ENCODE assay signal across 21 mouse cellular contexts in the genomic region with DNA sequence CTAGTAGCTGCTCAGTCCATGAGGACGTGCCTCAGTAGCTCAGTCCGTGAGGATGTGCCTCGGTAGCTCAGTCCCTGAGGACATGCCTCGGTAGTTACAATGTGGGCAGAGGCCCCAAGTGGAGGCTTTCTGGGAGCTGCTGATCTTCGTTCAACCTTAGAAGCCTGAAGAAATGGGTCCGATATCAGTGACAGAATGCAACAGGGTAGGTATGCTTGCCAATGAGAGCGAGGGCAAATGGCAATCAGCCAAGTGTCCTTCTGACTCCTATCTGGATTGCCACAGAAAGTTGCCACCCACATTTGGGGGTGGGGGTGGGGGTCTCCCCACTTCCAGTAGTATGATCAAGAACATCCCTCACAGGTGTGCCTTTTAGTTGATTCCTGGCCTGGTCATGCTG. TPM values are rescaled to one million over a fixed set of nuclear protein-coding genes. Genes with fewer than 3 reads are reported as not detected.
DNase-seq lines count a peak whose midpoint lies in the region; ATAC-seq and TF ChIP-seq lines count a peak whose summit lies in the region.
"Had no signal": no experiment of that assay in that cellular context is flagged by ENCODE, and none has a peak within 500 bp of the region (broad histone marks: within the 10 kb centered on the region; RNA-seq: fewer than 3 reads in every experiment).

No protein-coding gene starts in this region.

- H3K9ac ChIP-seq in liver, embryonic 14.5 days (replicated peaks): no peak overlapping the region
- no peak overlapping the region for H3K9ac ChIP-seq in liver, embryonic 12.5 days
- H3K9ac ChIP-seq in stomach, postnatal 0 days (ENCODE audit: low read length): no peak overlapping the region
- H3K9ac ChIP-seq: embryonic facial prominence, embryonic 12.5 days; forebrain, postnatal 0 days; heart, embryonic 15.5 days; limb, embryonic 13.5 days; lung, embryonic 15.5 days; midbrain, embryonic 12.5 days; neural tube, embryonic 12.5 days had no signal

- H3K36me3 ChIP-seq in liver, embryonic 14.5 days (replicated peaks; ENCODE audit: control insufficient read depth, insufficient read depth, low read depth): peaks cover 7% of the 10 kb centered on the region; the same call in 1 of the 2 replicates
- H3K36me3 ChIP-seq in liver, embryonic 12.5 days: peaks cover 31% of the 10 kb centered on the region
- peaks cover 2% of the 10 kb centered on the region; the same call in 1 of the 2 replicates for H3K36me3 ChIP-seq in stomach, postnatal 0 days (ENCODE audit: control insufficient read depth, insufficient read depth, low read length)

- no peaks in the 10 kb centered on the region for H3K27me3 ChIP-seq in liver, embryonic 14.5 days (ENCODE audit: control insufficient read depth, insufficient read depth, low read length)
- H3K27me3 ChIP-seq in liver, embryonic 12.5 days (replicated peaks): no peaks in the 10 kb centered on the region
- no peaks in the 10 kb centered on the region for H3K27me3 ChIP-seq in stomach, postnatal 0 days (ENCODE audit: control insufficient read depth, insufficient read depth, low read length)
- H3K27me3 ChIP-seq: embryonic facial prominence, embryonic 12.5 days; heart, embryonic 15.5 days; limb, embryonic 13.5 days; lung, embryonic 15.5 days; midbrain, embryonic 12.5 days; neural tube, embryonic 12.5 days had no signal

- no peak overlapping the region for H3K4me2 ChIP-seq in liver, embryonic 14.5 days (ENCODE audit: low read depth)
- no peak overlapping the region for H3K4me2 ChIP-seq in liver, embryonic 12.5 days
- H3K4me2 ChIP-seq in stomach, postnatal 0 days (replicated peaks; ENCODE audit: low read depth): no peak overlapping the region
- H3K4me2 ChIP-seq: embryonic facial prominence, embryonic 12.5 days; heart, embryonic 15.5 days; limb, embryonic 13.5 days; lung, embryonic 15.5 days; midbrain, embryonic 12.5 days; neural tube, embryonic 12.5 days had no signal

- ATAC-seq in liver, embryonic 14.5 days (ENCODE audit: insufficient read depth): peak; percentile 39; the same call in 1 of the 2 replicates
- ATAC-seq in liver, embryonic 12.5 days: no peak
- peak; percentile 25; the same call in 1 of the 2 replicates for ATAC-seq in common myeloid progenitor, adult 5-6 weeks (replicated peaks; ENCODE audit: low read depth, poor library complexity, severe bottlenecking)
- ATAC-seq in stomach, postnatal 0 days (ENCODE audit: low FRiP score, low TSS enrichment): 0 out of 2 replicates have a peak, but pooled peaks have one; percentile 35
- ATAC-seq: forebrain, postnatal 0 days; hindbrain, postnatal 0 days; intestine, postnatal 0 days had no signal

- no peak for DNase-seq in liver, embryonic 14.5 days (ENCODE audit: low read depth in 3 of 3, low spot score in 3 of 3)
- DNase-seq in MN1 (ENCODE audit: low spot score): peak; percentile 6
- DNase-seq in stomach, postnatal 0 days (ENCODE audit: low spot score): no peak
- no peak for DNase-seq in thymus, postnatal 14 days
- DNase-seq in frontal cortex, postnatal 14 days (ENCODE audit: low spot score in 2 of 2): no peak
- DNase-seq: cerebellum, adult 9-10 months; forebrain, postnatal 0 days; gastrocnemius, adult 2 months; heart, adult 18-20 months; lung, postnatal 4 days; thymus, postnatal 36 days had no signal

- no peaks in the 10 kb centered on the region for H3K9me3 ChIP-seq in liver, embryonic 14.5 days (ENCODE audit: control insufficient read depth, low read length)
- no peaks in the 10 kb centered on the region for H3K9me3 ChIP-seq in liver, embryonic 12.5 days (replicated peaks)
- no peaks in the 10 kb centered on the region for H3K9me3 ChIP-seq in stomach, postnatal 0 days (ENCODE audit: control insufficient read depth, low read length)
- H3K9me3 ChIP-seq: embryonic facial prominence, embryonic 12.5 days; heart, embryonic 15.5 days; limb, embryonic 13.5 days; lung, embryonic 15.5 days; midbrain, embryonic 12.5 days; neural tube, embryonic 12.5 days had no signal

- no peak for TF ChIP-seq CTCF in liver, embryonic 14.5 days (IDR thresholded peaks at IDR 0.05; ENCODE audit: low read depth)
- no peak for TF ChIP-seq CTCF in stomach, postnatal 0 days (IDR thresholded peaks at IDR 0.05; ENCODE audit: low read depth)

- no peak overlapping the region for H3K27ac ChIP-seq in liver, embryonic 14.5 days
- H3K27ac ChIP-seq in liver, embryonic 12.5 days: no peak overlapping the region
- H3K27ac ChIP-seq in stomach, postnatal 0 days (replicated peaks): peak overlapping the region; percentile 30; the same call in 1 of the 2 replicates
- H3K27ac ChIP-seq: embryonic facial prominence, embryonic 12.5 days; gastrocnemius, adult 2 months; heart, embryonic 15.5 days; hindbrain, postnatal 0 days; limb, embryonic 13.5 days; lung, embryonic 15.5 days; midbrain, embryonic 12.5 days; neural tube, embryonic 12.5 days had no signal

- no peak overlapping the region for H3K4me3 ChIP-seq in liver, embryonic 14.5 days (ENCODE audit: insufficient read depth in 1 of 2, low read depth in 2 of 2, low read length in 2 of 2)
- H3K4me3 ChIP-seq in liver, embryonic 12.5 days: no peak overlapping the region
- H3K4me3 ChIP-seq in stomach, postnatal 0 days (ENCODE audit: low read depth, low read length): no peak overlapping the region
- H3K4me3 ChIP-seq: embryonic facial prominence, embryonic 12.5 days; gastrocnemius, adult 2 months; heart, embryonic 15.5 days; limb, embryonic 13.5 days; lung, embryonic 15.5 days; midbrain, embryonic 12.5 days; neural tube, embryonic 12.5 days had no signal

- H3K4me1 ChIP-seq in liver, embryonic 14.5 days (replicated peaks; ENCODE audit: control insufficient read depth in 2 of 2, insufficient read depth in 2 of 2, low read length in 1 of 2): peaks cover 0 to 2% of the 10 kb centered on the region in 2 experiments; a peak in 1 of 4 replicates
- peaks cover 18% of the 10 kb centered on the region for H3K4me1 ChIP-seq in liver, embryonic 12.5 days
- H3K4me1 ChIP-seq in stomach, postnatal 0 days (replicated peaks; ENCODE audit: control insufficient read depth, insufficient read depth): no peaks in the 10 kb centered on the region

- 53% methylated on average over 7 of the region's 7 CpGs for WGBS in liver, embryonic 14.5 days (ENCODE audit: insufficient replicate concordance)
- 73% methylated on average over 7 of the region's 7 CpGs for WGBS in liver, embryonic 12.5 days (ENCODE audit: insufficient replicate concordance)
- WGBS in stomach, postnatal 0 days: 84% methylated on average over 7 of the region's 7 CpGs

- TF ChIP-seq EP300 in liver, embryonic 14.5 days (IDR thresholded peaks at IDR 0.05; ENCODE audit: low read depth): no peak
- no peak for TF ChIP-seq EP300 in stomach, postnatal 0 days (optimal IDR thresholded peaks at IDR 0.05)

RNA-seq across cellular contexts. Expression of gene Mrps24, which starts 14.7 kb away (rescaled TPM):
- 46.6 and 61.8 TPM in 2 replicates for polyA plus RNA-seq in liver, embryonic 14.5 days (2012; rRNA removed)
- 130 TPM in 2 replicates for polyA plus RNA-seq in liver, embryonic 14.5 days (2014; fragmentation: Nextera tagmentation; extraction: Ambion mirVana)
- polyA plus RNA-seq in liver, embryonic 12.5 days (2016; fragmentation: Nextera tagmentation; extraction: Ambion mirVana): 143 and 149 TPM in 2 replicates
- 38.7 and 82.1 TPM in 2 replicates for total RNA-seq in common myeloid progenitor, adult 5-6 weeks (2017)
- 219 and 225 TPM in 2 replicates for polyA plus RNA-seq in stomach, postnatal 0 days (2015; fragmentation: Nextera tagmentation; extraction: Ambion mirVana)
